Mouse (Mus musculus) spleen, adult 12 weeks (tissue): ENCODE results near the gene Cd2bp2.
A peak's percentile ranks its signal among the peaks of the same experiment; 100 is the strongest.

ENCODE experiments used
- DNase-seq: peaks from one replicate; pipeline ENCODE4 v3.0.0; 2022; ENCODE audit warnings: low spot score

Gene Cd2bp2

GRCm38 (mm10) chr7:127217901-127218642 is 22.2 kb upstream of the Cd2bp2 start:
- no peak for DNase-seq

- no peak for DNase-seq
Observed at GRCm38 (mm10) chr7:127217475-127217874, 21.6 kb upstream of the Cd2bp2 start.

GRCm38 (mm10) chr7:127216307-127216706 is 20.5 kb upstream of the Cd2bp2 start:
- no peak for DNase-seq

GRCm38 (mm10) chr7:127214981-127215871 is 19.4 kb upstream of the Cd2bp2 start:
- DNase-seq = peak; percentile 44

- no peak for DNase-seq
Observed at GRCm38 (mm10) chr7:127214521-127214920, 18.7 kb upstream of the Cd2bp2 start.

GRCm38 (mm10) chr7:127213930-127214329 is 18.1 kb upstream of the Cd2bp2 start:
- no peak for DNase-seq

GRCm38 (mm10) chr7:127213485-127213884 is 17.6 kb upstream of the Cd2bp2 start:
- DNase-seq = no peak

GRCm38 (mm10) chr7:127212432-127213250 is 16.8 kb upstream of the Cd2bp2 start:
- no peak for DNase-seq

- no peak for DNase-seq
Observed at GRCm38 (mm10) chr7:127211014-127211745, 15.3 kb upstream of the Cd2bp2 start.

- no peak for DNase-seq
Observed at GRCm38 (mm10) chr7:127210266-127210665, 14.4 kb upstream of the Cd2bp2 start.

GRCm38 (mm10) chr7:127209851-127210250 is 14.0 kb upstream of the Cd2bp2 start:
- no peak for DNase-seq

- DNase-seq = peak; percentile 89
Observed at GRCm38 (mm10) chr7:127208553-127209438, 12.9 kb upstream of the Cd2bp2 start, which contains the start of gene Mylpf. Gene Mylpf (plus strand): TSS chr7:127208890.

- DNase-seq = no peak
Observed at GRCm38 (mm10) chr7:127208295-127208552, 12.4 kb upstream of the Cd2bp2 start, which contains the start of gene Tbc1d10b. Gene Tbc1d10b (minus strand): TSS chr7:127208468.

- DNase-seq = peak; percentile 28
Observed at GRCm38 (mm10) chr7:127207374-127208294, 11.8 kb upstream of the Cd2bp2 start.

- DNase-seq = no peak
Observed at GRCm38 (mm10) chr7:127206606-127207005, 10.8 kb upstream of the Cd2bp2 start.

GRCm38 (mm10) chr7:127196484-127196883 is 634 bp upstream of the Cd2bp2 start:
- no peak for DNase-seq

- DNase-seq = no peak
Observed at GRCm38 (mm10) chr7:127194633-127195029, 1.2 kb downstream of the Cd2bp2 start.

- no peak for DNase-seq
Observed at GRCm38 (mm10) chr7:127194011-127194632, 1.7 kb downstream of the Cd2bp2 start.

GRCm38 (mm10) chr7:127192989-127193388 is 2.9 kb downstream of the Cd2bp2 start:
- DNase-seq = no peak
